Mouse (Mus musculus): ENCODE measurements around the gene Mon2. TPM values are rescaled to one million over a fixed set of nuclear protein-coding genes. Genes with fewer than 3 reads are reported as not detected.
A peak's percentile ranks its signal among the peaks of the same experiment; 100 is the strongest.

Mon2 gene
- polyA plus RNA-seq, 1 experiment: 85.9 TPM

DNA sequence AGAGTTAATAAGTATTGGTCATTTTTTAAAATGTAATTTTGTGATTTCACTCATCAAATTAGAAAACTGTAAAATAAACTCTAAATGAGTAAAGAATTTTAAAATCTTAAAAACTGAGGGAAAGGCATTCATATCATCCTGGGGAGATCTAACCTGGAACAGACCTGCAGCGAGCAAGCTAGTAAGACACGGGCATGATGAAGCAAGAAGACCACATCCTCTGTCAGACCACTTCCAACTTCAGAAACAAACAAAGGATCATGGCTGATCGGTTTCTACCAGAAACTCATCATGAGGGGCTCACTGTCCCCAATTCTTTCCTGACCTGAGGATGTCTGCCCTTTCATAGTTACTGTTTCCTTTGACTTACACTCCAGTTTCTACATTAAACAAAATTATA, 74.9 kb downstream of the Mon2 start:
- Histone ChIP-seq H3K27ac (ENCODE audit: insufficient read depth, low read depth, low read length) (no peak overlapping the region), H3K4me3 (ENCODE audit: insufficient read depth, low read length) (no peak overlapping the region), H3K4me1 (ENCODE audit: control insufficient read depth, insufficient read depth, low read length) (no peaks in the 10 kb centered on the region)
- TF ChIP-seq CTCF (IDR thresholded peaks at IDR 0.05; ENCODE audit: low read depth, low read length): no peak
- TF ChIP-seq POLR2A (IDR thresholded peaks at IDR 0.05; ENCODE audit: borderline replicate concordance, low read depth, low read length): no peak

DNA sequence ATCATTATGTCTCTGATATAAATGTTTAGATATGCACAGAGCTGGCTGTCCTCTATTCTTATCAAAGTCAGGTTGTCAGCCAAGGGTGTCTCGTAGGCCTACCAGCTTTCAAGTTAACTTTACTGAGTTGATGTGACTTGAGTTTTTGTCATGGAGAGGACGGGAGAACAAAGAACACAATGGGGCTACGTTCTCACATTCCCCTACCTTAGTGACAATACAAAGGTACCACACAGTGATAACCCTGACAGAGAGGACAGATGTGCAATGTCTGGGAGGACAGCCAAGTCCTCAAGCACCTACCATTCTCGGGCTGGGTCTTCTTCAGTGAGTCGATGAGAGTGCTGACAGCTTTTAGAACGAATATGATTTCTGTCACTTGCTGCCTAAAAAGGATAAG, 76.9 kb downstream of the Mon2 start:
- TF ChIP-seq CTCF (IDR thresholded peaks at IDR 0.05; ENCODE audit: low read depth, low read length) (no peak), POLR2A (IDR thresholded peaks at IDR 0.05; ENCODE audit: borderline replicate concordance, low read depth, low read length) (no peak)
- H3K4me3 ChIP-seq (ENCODE audit: insufficient read depth, low read length): no peak overlapping the region
- no peaks in the 10 kb centered on the region for H3K4me1 ChIP-seq (ENCODE audit: control insufficient read depth, insufficient read depth, low read length)
- H3K27ac ChIP-seq (ENCODE audit: insufficient read depth, low read depth, low read length): no peak overlapping the region

- no peaks in the 10 kb centered on the region for H3K4me1 ChIP-seq (ENCODE audit: control insufficient read depth, insufficient read depth, low read length)
- TF ChIP-seq POLR2A (IDR thresholded peaks at IDR 0.05; ENCODE audit: borderline replicate concordance, low read depth, low read length) (no peak), CTCF (IDR thresholded peaks at IDR 0.05; ENCODE audit: low read depth, low read length) (no peak)
- no peak overlapping the region for H3K27ac ChIP-seq (ENCODE audit: insufficient read depth, low read depth, low read length)
- H3K4me3 ChIP-seq (ENCODE audit: insufficient read depth, low read length): no peak overlapping the region
These were observed 78.5 kb downstream of the Mon2 start for GRCm38 (mm10) chr10:122997852-122998251.

DNA sequence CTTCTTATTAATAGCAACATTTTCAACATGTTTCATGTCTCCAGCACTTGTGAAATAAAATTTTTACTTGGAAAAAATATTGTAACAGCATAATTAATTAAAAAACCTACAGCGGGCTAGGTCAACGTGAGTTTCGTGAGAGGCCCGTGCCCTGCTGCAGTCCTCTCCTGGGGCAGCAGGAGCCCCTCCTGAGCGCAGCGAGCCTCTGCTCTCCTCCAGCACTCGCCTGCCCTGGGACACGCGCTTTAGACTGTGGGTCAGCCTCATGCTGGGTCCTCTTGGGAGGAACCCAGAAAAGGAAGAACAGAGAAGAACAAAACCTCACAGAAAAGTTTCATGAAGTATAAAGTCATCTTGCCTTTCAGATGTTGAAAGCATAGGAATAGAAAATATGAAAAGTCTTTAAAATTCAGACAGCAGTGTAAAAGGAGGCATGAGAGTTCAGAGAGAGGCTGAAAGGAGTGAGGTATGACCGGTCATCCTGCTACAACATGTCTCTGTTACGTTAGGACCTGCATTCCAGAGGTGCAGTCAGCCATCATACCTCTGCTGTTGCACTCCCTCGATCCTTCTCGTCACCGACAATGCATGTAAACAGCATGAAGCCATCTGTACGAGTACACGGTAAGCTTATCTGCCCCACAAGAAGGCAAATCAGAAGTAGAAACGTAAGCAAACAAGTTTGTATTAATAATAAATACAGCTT, 81.8 kb downstream of the Mon2 start:
- no peak overlapping the region for H3K4me3 ChIP-seq (ENCODE audit: insufficient read depth, low read length)
- no peak overlapping the region for H3K27ac ChIP-seq (ENCODE audit: insufficient read depth, low read depth, low read length)
- peaks cover 19% of the 10 kb centered on the region for H3K4me1 ChIP-seq (ENCODE audit: control insufficient read depth, insufficient read depth, low read length)
- TF ChIP-seq CTCF (IDR thresholded peaks at IDR 0.05; ENCODE audit: low read depth, low read length) (no peak), POLR2A (IDR thresholded peaks at IDR 0.05; ENCODE audit: borderline replicate concordance, low read depth, low read length) (no peak)

DNA sequence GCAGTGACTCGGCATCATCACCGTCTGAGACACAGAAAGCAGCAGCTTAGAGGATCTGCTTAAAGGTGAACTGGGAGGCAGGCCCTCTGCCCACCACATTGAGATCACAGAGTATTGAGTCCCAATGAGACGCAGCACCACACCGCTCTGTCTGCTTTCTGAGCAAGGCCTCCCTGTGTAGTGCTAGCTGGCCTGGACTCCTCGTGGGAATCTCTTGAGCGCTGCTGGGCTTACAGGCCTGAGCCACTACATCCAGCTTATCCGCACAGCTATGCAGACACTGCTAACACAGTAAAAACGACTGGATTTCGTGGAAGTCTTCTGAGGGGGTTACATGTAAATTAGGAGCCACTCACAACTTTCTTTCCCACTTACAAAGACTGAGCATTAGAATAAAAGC, 84.7 kb downstream of the Mon2 start:
- peak overlapping the region; percentile 75 for H3K27ac ChIP-seq (ENCODE audit: insufficient read depth, low read depth, low read length)
- H3K4me3 ChIP-seq (ENCODE audit: insufficient read depth, low read length): peak overlapping the region; percentile 10; the same call in 1 of the 2 replicates
- H3K4me1 ChIP-seq (ENCODE audit: control insufficient read depth, insufficient read depth, low read length): peaks cover 41% of the 10 kb centered on the region
- TF ChIP-seq POLR2A (IDR thresholded peaks at IDR 0.05; ENCODE audit: borderline replicate concordance, low read depth, low read length): no peak

- Histone ChIP-seq H3K4me3 (ENCODE audit: insufficient read depth, low read length) (0 out of 2 replicates have a peak overlapping the region, but pooled peaks have one; percentile 10), H3K27ac (ENCODE audit: insufficient read depth, low read depth, low read length) (peak overlapping the region; percentile 75), H3K4me1 (ENCODE audit: control insufficient read depth, insufficient read depth, low read length) (peaks cover 41% of the 10 kb centered on the region)
- no peak for TF ChIP-seq POLR2A (IDR thresholded peaks at IDR 0.05; ENCODE audit: borderline replicate concordance, low read depth, low read length)
These were observed 85.3 kb downstream of the Mon2 start for GRCm38 (mm10) chr10:122991053-122991452.

DNA sequence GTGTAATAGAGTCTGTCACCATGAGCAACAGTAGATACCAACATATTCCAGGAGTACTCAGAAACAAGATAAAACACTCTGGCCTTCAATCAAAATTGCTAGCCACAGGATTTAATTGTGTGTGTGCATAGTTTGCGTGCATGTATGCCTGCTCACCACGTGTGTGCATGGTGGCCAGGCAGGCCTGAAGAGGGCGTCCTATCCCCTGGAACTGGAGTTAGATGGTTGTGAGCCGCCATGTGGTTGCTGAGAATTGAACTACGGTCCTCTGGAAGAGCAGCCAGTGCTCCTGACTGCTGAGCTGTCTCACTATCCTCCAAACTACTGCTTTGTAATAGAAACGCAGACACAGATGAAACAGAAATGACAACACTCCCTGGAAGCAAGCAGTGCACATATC, 85.7 kb downstream of the Mon2 start:
- H3K4me1 ChIP-seq (ENCODE audit: control insufficient read depth, insufficient read depth, low read length): peaks cover 41% of the 10 kb centered on the region
- H3K27ac ChIP-seq (ENCODE audit: insufficient read depth, low read depth, low read length): peak overlapping the region; percentile 75
- H3K4me3 ChIP-seq (ENCODE audit: insufficient read depth, low read length): no peak overlapping the region
- TF ChIP-seq CTCF (IDR thresholded peaks at IDR 0.05; ENCODE audit: low read depth, low read length) (0 out of 2 replicates have a peak, but pooled peaks have one; percentile 24), POLR2A (IDR thresholded peaks at IDR 0.05; ENCODE audit: borderline replicate concordance, low read depth, low read length) (no peak)

DNA sequence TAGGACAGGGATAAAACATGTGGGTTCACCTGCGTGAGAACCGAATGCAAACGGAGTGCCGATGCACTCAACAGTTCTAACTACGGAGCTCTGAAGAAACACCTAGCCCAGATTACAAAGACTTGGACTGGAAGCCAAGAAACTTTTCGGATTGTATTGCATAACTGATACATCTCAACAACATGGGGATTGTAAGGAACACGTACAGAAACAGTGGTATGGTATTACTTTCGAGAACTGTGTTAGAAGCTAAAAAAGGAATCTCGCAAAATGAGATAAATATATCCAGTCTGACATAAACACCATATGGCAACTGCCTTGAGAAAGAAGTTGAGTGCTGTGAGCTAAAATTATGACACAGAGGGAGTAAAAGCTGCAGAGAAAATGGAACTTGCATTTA, 86.4 kb downstream of the Mon2 start:
- H3K4me3 ChIP-seq (ENCODE audit: insufficient read depth, low read length): no peak overlapping the region
- peaks cover 41% of the 10 kb centered on the region for H3K4me1 ChIP-seq (ENCODE audit: control insufficient read depth, insufficient read depth, low read length)
- H3K27ac ChIP-seq (ENCODE audit: insufficient read depth, low read depth, low read length): no peak overlapping the region
- TF ChIP-seq CTCF (IDR thresholded peaks at IDR 0.05; ENCODE audit: low read depth, low read length): no peak
- no peak for TF ChIP-seq POLR2A (IDR thresholded peaks at IDR 0.05; ENCODE audit: borderline replicate concordance, low read depth, low read length)

DNA sequence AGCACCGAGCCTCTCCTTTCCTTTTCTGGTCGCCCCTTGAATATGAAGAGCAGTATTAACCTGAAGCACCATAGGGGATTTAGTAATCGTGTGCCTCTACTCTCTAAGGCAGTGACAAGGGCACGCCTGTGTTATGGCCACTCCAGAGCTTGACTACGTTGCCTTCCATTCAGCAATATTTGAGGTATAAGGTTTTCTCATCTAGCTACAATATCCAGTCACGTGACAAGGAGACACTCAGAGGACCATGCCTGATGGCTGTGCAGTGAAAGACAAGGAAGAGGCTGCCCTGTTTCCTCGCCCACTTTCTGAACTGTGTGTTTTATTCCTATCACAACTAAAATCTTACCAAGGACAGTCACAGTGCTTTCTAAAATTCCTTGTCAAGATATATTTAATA, 87.9 kb downstream of the Mon2 start:
- no peak for TF ChIP-seq POLR2A (IDR thresholded peaks at IDR 0.05; ENCODE audit: borderline replicate concordance, low read depth, low read length)
- TF ChIP-seq CTCF (IDR thresholded peaks at IDR 0.05; ENCODE audit: low read depth, low read length): no peak
- Histone ChIP-seq H3K4me1 (ENCODE audit: control insufficient read depth, insufficient read depth, low read length) (peaks cover 41% of the 10 kb centered on the region), H3K27ac (ENCODE audit: insufficient read depth, low read depth, low read length) (peak overlapping the region; percentile 29), H3K4me3 (ENCODE audit: insufficient read depth, low read length) (peak overlapping the region; percentile 46)

DNA sequence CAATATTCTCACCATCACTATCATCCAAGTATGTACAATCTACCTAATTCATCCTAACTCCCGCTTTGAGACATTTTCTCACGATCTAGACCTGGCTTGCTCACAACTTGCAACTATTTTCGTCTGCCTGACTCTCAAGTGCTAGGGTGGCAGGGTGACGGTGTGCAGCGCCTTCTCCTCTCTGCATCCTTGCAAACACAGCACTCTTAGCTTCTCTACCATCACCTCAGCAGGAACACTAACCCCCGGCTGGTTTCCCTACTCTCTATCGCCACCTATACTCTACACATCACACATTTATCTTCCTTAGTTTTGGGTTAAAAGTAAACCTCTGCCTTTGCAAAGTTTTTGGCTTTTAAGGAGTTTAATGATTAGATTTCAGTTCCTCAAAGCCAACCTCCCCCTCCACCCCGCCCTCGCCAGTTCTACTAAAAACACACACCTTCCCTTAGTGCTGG, 88.6 kb downstream of the Mon2 start:
- peak overlapping the region; percentile 29; the same call in 1 of the 2 replicates for H3K27ac ChIP-seq (ENCODE audit: insufficient read depth, low read depth, low read length)
- no peak for TF ChIP-seq POLR2A (IDR thresholded peaks at IDR 0.05; ENCODE audit: borderline replicate concordance, low read depth, low read length)
- no peak for TF ChIP-seq CTCF (IDR thresholded peaks at IDR 0.05; ENCODE audit: low read depth, low read length)
- peak overlapping the region; percentile 46 for H3K4me3 ChIP-seq (ENCODE audit: insufficient read depth, low read length)
- H3K4me1 ChIP-seq (ENCODE audit: control insufficient read depth, insufficient read depth, low read length): peaks cover 41% of the 10 kb centered on the region

Measured in bone marrow macrophage, adult 2 months (primary cell).